Mouse (Mus musculus) urinary bladder, postnatal 4 days (tissue): Measurements from ENCODE around the gene Ankrd13d.
"Not testable (repeated sequence)": the region's sequence is repeated elsewhere in the genome, so short reads cannot be mapped to it uniquely, and the experiment has no call there.

Experiments
- DNase-seq, 2 experiments: peaks; one replicate each; pipeline ENCODE4 v3.0.0; 2021 to 2022; ENCODE audit warnings: low spot score in 2 of 2

Gene Ankrd13d

DNA sequence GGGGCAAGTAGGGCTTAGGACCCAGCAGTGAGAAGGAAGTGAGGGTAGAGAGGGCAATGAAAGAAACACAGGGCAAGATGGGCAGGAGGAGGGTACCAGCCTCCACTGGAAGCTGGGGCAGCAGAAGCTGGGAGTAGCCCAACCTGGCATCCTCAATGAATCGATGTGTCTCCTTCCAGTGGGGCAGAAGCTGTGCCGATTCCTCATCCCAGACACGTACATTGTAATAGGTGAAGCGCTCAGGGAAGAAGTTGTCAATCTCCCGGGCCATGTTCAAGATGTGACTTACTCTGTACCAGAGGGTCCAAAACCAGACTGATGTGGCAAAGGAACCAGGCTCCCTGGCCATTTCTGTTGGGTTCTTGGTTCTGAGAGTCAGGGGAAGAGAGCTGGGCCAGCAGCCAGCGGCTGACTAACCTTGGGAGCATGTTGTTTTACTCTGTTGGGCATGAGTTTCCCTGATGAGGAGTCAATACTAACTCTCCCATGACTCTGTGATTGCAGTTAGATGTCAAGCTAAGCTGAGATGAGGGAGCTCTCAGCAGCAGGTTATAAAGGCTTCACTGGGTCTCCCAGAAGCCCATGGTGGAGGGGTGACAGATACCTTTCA lies 18.7 kb downstream of the Ankrd13d start:
- no peak for DNase-seq

DNA sequence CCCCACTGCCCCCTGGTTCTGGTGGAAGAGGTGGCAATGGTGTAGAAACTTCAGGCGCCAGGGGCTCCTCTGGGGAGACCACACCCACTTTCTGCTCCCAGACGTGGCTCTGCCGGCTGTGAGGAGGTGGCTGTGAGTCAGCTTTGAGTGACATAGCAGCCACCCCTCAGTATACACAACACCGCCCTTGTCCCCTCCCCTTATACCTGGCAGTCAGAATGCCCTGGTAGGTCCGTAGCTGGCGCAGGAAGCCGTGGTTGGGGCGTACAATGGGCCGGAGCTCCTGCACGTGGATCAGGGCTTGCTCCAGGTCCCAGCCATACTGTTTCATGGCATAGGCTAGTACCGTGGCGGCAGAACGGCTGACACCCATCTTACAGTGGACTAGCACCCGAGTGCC lies 19.2 kb downstream of the Ankrd13d start:
- DNase-seq = no peak

DNA sequence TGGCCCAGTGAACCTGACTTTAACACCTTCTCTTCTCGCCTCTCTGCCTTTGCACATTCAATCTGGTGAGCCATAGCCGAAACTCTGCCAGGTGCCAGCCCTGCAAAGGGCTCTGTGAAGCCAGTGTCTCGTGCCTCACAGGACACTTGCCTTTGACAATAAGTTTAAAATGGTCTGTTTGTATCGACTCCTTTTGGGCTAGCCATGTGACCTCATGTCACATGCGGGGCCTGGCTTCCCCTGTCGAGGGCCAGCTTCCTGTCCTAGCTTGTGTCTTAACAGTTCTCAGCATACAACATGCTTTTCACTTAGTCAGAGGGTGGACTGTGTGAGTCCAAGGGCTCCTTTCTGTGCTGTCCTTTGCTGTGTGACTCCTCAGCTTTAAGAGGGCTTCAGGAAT lies 20.2 kb downstream of the Ankrd13d start:
- no peak for DNase-seq

DNA sequence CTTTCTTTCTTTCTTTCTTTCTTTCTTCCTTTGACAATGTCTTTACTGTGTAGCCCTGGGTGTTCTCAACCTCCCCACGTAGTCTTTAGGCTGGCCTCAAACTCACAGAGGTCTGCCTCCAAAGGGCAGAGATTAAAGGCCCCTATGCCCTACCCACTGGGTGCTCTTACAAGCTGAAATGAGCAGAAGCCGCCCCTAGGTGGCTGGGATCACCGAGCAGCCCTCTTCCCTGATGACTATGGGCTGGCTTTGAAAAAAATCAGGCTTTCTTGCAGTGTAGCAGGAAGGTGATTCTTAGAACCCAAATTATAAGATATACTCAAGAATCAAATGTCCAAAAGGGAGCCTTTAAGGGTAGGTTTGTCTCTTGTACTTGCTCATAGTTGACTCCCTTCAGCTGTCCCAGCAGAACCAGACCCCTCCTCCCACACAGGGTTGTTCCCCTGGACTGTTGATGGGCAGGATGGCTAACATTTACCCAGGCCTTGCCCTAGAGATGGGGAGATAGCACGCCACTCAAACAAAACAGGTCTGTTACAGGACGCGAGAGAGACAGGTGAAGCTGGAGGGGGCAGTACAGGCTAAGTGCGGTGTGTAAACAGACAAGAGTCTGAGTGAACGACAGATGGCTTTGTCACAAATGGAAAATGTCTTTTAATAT lies 21.8 kb downstream of the Ankrd13d start:
- no peak for DNase-seq

DNA sequence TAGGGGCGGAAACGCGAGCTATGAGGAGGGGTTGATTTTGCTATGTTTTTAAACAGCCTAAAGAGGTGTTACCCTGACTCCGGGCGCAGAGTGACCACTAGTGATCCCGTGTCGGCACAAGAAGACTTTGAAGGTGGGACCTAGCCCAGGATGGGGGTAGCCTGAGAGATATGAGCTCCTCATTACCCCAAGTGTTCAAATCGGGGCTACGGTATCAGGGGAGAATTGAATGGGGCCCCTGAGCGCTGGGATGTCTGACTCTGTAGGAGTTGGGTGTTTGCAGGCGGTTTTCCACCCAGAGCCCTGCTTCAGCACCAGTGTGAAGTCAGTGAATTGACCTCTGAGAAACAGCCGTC lies 25.1 kb downstream of the Ankrd13d start:
- DNase-seq = no peak

DNA sequence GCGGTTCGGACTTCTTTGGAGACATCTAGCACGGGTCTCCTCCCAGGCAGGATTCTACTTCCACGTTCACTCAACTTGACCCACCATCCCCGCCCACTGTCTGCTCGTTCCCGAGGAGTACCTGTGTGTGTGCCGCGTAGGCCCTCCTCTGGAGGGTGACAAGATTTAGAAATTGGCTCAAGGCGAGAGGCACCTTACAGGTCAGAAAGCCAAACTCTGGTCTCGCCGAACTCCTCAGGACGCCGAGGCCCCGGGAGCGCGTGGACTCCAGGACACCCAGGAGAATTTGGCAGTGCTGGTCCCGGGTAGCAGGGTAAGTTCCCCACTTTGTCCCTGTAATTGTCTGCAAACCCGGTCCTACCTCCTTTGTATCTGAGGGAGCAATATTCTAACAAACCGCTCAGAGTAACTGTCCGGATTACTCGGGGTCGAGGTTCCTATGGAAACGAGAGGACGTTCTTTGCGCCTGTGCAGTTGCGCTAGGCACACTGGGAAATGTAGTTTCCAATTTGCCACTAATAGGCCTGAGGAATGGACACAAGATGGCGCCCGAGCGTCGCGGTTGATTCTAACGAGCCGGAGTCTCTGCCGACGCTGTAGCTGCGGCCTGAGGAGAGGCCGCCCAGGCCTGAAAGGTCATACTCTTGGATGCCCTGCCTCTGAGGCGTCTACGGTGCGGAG lies 25.6 kb downstream of the Ankrd13d start:
- DNase-seq = peak; percentile 82 to 92

DNA sequence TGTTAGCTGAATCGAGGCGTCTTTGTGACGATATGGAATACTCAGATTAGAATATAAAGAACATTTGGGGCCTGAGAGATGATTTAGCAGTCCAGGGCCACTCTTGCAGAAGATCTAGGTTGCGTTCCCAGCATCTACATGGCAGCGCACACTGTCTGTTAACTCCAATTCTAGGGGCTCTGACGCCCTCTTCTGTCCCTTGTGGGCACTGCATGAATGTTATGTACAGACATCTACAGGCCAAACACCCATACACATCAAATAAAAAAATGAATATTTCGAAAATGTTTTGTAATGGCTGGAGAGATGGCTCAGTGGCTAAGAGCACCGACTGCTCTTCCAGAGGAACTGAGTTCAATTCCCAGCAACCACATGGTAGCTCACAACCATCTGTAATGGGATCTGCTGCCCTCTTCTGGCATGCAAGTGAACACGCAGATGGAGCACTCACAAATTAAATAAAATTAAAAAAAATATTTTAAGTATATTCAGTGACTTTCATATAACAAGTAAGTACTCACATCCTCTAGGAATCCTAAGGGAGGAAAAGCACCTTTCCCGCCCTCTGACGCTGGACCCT lies 27.3 kb downstream of the Ankrd13d start:
- no peak for DNase-seq

DNA sequence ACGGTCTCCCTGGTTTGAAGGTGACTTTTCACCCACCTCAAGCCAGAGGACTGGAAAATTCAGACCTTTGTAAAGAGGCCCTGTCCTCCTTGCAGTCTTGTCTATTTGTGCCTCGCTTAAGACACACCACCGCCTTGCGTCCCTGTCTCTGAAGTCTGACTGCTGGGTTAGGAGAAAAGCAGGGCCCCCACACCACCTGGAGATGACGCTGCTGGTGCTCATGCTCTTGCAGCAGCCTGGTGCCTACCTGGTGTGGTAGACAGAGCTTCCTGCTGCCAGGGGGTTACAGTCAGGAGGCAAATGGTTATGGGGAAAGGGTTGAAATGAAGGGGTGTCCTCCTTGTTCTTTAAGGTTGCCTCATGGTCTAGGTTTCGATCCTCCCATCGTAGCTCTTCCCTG lies 28.7 kb downstream of the Ankrd13d start:
- DNase-seq = no peak

DNA sequence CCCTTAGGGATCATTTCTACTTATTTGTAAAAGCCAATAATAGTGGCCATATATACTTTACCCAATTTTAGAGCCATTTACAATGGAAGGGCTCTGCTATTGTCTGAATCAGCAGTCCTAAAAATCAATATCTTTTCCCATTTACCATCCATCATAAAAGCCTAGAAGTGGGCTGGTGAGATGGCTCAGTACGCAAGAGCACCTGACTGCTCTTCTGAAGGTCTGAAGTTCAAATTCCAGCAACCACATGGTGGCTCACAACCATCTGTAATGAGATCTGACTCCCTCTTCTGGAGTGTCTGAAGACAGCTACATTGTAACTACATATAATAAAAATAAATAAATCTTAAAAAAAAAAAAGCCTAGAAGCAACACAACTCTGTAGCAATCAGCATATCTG lies 34.3 kb downstream of the Ankrd13d start:
- not testable (repeated sequence) for DNase-seq

DNA sequence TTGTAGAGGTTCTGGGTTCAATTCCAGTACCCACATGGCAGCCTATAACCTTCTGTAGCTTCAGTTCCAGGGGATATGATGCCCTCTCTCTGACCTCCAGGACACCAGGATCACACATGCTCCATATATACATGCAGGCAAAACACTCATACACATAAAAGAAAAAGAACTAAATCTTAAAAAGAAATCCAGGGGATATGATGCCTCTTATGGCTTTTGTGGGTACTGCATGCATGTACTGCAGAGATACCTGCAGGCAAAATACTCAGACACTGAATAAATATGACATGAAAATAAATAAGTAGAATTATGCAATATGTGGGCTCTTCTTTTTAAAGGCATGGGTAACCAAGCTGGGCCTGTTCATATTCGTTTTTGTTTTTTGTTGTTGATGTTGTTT lies 35.9 kb downstream of the Ankrd13d start:
- DNase-seq = no peak

DNA sequence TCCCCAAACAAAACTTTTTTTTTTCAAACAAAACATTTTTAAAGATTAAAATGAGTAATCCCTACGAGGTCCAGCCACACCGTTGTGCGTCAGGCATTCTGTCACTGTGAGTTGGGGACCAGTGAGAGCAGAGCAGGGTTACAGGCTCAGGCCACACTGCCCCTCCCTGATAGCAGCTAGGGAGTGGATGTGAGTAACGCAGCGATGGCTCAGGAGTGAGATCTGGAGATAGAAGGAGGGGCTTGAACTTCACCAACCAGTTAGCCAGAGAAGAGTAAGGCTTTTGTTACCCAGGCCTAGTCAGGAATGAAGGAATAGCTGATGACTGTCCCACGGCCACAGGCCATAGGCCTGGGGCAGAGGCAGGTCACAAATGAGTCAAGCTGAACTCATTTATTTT lies 38.2 kb downstream of the Ankrd13d start:
- no peak for DNase-seq

DNA sequence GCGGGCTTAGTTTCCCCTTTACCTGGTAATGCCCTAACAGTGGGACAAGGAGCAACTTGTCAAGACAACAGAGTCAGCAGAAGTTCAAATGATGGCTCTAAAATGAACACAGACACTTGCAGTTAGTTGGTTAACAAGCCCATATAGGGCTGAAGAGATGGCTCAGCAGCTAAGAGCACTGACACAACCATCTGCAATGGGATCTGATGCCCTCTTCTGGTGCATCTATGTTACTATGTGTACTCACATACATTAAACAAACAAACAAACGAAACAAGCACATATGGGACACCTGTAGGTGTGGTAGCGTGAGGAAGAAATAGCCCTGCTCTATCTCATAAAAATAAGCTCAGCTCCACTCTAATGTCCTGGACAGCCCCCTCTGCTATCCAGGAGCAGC lies 40.5 kb downstream of the Ankrd13d start:
- no peak for DNase-seq

DNA sequence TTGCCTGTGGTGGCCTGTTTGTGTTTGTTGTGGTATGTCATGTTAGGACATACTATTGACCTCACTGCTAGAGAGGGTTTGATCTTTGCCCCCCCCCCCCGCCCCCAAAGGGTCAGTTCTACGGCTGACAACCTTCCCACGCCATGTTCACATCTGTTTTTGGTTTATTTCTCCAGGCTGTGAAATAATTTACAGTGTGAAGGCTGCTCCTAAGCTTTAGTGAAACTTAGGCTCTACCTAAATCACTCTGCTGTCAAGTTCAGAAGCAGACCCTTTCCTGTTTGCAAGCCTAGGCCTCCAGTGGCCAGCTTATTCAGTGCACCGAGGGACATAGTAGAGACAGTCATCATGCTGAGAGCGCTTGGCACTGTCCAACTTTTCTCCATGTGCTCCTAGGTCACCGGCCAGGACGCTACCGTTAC lies 42.7 kb downstream of the Ankrd13d start:
- DNase-seq = no peak

DNA sequence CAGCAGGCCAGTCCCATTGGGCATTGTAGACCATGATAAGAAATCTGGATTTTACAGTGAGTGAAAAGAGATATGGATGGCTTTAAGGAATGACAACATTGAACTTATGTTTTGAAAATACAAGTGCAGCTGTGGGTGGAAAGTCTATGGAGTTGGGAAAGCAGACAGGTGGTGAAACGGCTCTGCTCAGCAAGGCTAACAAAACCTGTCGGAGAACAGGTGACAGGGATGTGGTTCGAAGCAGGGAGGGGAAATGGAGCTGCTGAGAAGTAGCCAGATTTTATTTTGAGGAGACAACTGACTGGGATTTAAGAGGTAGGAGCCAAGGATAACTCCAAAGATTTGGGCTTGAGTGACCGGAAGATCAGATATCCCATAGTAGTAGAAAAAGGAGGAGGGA lies 48.4 kb downstream of the Ankrd13d start:
- DNase-seq = no peak

DNA sequence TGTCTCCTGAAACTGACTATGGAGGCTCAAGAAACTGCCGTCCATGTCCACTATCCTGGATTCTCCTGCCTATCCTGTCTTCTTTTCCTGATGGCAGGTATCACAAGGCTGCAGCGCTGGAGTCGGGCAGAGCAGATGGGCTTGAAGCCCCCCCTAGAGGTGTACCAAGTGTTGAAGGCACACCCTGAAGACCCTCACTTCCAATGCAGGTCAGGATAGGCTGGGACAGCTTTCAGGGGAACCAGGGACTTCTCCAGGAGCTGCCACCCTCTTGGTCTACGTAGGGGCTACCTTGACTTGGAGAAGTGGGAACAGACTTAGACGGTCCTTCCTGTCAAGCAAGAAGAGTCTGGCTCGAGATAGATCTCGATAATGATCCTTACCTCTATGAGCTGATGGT lies 50.3 kb downstream of the Ankrd13d start:
- DNase-seq = no peak

DNA sequence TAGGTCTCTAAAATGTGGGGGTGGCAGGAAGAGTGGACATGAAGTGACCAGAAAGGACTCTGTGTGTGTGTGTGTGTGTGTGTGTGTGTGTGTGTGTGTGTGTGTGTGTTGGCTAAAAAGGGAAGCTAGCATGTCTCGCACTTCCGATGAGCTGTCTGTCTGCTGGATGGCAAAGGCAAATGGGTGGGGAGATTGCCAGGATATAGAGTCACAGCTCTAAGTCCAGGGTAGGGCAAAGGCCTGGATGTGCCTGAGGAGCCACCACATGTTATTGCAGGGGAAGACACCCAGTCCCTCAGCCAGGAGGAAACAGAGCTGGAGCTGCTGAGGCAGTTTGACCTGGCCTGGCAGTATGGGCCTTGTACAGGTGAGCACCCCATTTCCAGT lies 50.8 kb downstream of the Ankrd13d start:
- DNase-seq = no peak

DNA sequence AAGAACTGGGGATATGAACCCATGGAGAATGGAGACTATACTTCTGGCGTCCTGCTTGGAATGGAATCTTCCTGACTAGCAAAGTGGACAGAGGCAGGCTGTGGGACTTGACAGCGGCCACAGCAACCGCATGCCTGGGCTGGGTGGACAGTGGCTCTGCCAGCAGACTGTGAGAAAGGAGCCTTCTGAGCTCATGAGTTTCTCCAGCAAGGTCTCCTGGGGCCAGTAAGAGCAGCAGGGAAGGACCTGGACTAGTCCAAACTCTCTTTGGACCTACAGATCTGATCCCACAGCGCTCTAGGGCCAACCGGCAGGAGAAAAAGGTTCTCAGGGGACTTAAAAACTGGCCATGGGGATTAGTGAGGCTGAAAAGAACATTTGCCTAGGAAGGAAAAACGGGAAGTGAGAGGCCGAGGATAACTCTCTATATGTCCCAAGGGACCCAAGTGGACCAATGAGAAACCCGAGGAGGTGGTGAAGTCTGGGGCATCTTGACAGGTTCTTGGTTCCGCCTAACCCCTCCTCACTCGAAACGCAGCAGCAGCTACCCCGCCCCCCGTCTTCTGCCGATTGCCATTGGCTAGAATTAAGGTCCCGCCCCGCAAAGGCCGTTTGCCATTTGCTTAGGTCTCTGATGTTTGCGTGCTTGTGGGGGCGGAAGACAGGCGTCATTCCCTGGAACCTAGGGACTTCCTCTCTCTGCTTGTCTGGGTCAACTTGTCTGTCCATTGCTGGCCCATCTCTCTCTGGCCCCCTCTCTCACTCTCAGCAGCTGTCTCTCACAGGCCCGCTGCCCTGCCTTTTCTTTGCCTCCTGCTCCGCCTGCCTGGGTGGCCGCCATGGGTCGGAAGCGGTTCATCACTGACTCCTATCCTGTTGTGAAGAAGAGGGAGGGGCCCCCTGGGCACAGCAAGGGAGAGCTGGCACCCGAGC lies 51.4 kb downstream of the Ankrd13d start, which contains the start of gene Pold4:
TSS of gene Pold4 (plus strand) at position 647 of the 933 bp plus-strand sequence.
- DNase-seq = peak; percentile 96 to 98

DNA sequence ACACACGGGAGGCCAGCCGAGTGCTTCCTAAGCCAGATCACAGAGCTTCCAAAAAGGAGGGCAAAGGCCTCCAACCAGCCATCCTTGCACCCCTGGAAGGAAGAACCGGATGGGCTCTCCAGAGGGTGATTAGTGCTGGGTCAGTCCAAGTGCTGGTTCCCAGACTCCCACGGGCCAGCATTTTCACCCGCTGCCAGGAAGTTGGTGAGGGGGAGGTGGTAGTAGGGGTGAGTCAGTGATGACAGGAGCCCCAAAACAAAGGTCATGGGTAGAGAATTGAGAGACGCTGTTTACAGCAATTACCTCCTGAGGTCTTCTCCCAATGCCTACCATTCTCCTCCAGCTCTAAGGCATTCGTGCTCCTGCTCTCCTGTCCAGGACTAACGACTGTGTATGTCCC lies 52.5 kb downstream of the Ankrd13d start:
- no peak for DNase-seq

DNA sequence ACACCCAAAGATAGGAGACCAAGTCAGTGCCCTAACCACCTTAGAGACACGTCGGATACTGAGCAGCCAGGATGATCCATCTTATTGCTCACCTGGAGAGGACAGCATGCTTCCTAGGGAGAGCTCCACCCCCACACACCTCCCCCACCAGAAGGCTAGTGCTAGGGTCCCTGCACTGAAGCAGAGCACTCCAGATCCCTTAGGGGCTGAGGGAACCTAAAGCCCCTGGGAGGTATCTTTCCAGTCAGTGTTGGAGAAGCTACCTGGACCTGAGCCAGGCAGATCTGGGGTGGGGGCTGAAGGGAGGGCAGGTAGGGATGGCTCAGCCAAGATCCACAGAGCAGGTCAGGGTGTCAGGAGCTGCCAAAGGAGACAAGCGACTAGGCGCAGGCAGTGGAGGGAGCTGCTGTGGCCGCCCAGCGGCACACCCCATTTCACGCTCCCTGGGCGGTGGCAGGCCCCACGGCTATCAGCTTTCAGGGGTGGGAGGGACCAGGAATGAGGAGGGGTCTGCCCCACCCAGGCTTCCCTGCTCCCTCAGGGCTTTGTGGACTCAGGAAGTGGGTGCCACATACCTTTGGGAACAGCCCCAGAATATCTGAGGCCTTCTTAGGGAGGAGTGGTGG lies 53.4 kb downstream of the Ankrd13d start:
- DNase-seq = no peak

DNA sequence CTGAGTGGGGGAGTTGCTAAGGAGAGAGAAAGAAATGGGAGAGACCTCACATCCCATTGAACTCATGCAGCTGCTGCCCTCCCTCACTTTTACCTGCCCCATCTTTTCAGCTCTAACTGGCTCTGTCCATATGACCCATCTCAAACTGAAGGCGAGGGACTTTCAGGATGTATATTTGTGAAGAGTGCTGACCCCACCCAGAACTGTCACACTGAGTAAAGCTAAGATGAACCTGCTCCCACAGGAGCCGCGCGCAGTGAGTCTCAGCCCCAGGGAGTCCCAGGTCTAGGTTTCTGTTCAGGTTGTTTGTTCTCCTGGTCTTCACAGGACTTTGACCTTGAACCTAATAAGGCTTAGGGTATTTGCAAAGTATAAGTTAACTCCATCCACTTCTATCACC lies 54.0 kb downstream of the Ankrd13d start:
- DNase-seq = no peak

DNA sequence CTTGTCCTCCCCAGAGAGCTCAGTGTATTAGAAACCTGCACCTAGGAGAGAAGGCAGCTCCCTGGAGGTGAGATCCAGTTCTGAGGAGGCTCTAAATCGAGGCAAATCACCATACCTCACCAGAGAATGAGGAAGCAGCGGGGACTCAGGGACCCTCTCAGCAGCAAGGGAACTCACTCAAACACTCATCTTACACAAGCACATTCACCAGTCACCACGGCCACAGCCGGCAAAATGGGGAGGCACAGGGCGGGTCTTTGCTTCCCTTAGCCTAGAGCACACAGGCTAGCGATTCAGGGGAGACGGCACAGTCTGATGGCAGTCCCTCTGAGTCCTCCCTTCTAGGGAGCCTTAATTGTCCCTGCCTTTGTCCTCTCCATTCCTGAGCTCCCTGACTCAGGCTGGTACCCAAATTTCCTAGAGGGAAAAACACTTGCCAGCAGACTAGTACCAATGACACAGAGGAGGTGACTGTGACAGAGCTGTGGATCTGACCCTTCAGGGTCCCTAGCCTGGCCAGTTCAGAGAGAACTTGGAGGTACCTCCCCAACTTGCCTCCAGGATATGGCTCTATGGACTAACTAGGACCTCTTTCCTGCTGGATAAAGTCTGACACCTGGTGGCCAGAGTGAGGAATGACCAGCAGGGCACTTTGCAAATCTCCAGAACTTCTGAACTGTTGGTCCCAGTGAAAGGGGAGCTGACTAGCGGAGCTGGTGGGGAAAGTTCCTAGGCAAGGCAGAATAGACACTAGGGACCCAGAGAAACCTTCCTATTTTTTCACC lies 54.9 kb downstream of the Ankrd13d start:
- DNase-seq = peak; percentile 66 to 73
